Mouse (Mus musculus) kidney, adult 2 months (tissue): Measurements from ENCODE around the gene Metap2.
A peak's percentile ranks its signal among the peaks of the same experiment; 100 is the strongest.

Experiments used
- CTCF ChIP-seq: fragments of 200-500 bp; conservative IDR thresholded peaks from 2 replicates; pipeline ENCODE4 v1.5.1; 2011; ENCODE audit warnings: low read depth, mild to moderate bottlenecking, control low read depth, low read length, moderate library complexity, mixed read lengths; ENCODE audit not compliant: insufficient read depth, insufficient read length
- POLR2A ChIP-seq: fragments of 200-500 bp; IDR thresholded peaks from one replicate; pipeline ENCODE4 v1.6.1; 2011; ENCODE audit warnings: low read depth, low read length, control low read depth

GRCm38 (mm10) chr10:93945364-93945763 lies 48.5 kb upstream of the Metap2 start:
- TF ChIP-seq CTCF (peak; percentile 69), POLR2A (no peak)
